Mouse (Mus musculus) urinary bladder, postnatal 10 days (tissue): Measurements from ENCODE around the gene Arih2.

ENCODE experiments used
- DNase-seq: peaks from one replicate; pipeline ENCODE4 v3.0.0; 2022; ENCODE audit warnings: low spot score

Arih2 gene

GRCm38 (mm10) chr9:108579344-108579690 is 69.9 kb downstream of the Arih2 start:
- no peak for DNase-seq

GRCm38 (mm10) chr9:108578545-108579343 is 70.4 kb downstream of the Arih2 start, which contains the start of gene Wdr6:
Gene Wdr6 (minus strand): TSS chr9:108578739.
- DNase-seq: peak; percentile 73

DNA sequence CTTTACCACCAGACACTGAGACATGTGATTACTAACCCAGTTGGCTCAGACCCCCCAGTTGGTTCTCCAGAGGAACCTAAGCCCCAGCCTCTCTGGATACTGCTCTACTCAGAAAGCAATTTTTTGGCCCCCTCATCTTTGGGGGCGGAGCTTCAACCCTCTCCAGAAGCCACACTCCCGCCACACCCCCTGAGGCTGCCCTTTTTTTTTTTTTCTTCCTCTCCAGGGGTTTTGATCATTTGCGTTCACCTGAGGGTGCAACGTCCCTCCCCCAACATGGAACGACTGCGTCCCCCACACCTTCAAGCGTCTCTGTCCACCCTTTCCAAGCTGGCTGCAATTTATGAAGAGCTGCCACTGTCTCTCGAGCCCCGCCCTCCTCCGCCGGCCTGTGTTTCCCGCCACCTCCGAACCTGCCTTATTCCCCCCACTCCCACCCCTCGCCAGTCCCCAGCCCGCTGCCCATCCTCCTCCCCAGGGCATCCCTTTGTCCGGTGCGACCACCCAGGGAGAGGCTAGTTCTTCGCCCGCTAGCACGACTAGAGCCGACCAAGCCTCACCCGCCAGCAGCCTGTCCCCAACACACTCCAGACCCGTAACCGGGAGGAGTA is 71.1 kb downstream of the Arih2 start:
- DNase-seq: no peak

GRCm38 (mm10) chr9:108577025-108577424 is 72.2 kb downstream of the Arih2 start:
- no peak for DNase-seq

DNA sequence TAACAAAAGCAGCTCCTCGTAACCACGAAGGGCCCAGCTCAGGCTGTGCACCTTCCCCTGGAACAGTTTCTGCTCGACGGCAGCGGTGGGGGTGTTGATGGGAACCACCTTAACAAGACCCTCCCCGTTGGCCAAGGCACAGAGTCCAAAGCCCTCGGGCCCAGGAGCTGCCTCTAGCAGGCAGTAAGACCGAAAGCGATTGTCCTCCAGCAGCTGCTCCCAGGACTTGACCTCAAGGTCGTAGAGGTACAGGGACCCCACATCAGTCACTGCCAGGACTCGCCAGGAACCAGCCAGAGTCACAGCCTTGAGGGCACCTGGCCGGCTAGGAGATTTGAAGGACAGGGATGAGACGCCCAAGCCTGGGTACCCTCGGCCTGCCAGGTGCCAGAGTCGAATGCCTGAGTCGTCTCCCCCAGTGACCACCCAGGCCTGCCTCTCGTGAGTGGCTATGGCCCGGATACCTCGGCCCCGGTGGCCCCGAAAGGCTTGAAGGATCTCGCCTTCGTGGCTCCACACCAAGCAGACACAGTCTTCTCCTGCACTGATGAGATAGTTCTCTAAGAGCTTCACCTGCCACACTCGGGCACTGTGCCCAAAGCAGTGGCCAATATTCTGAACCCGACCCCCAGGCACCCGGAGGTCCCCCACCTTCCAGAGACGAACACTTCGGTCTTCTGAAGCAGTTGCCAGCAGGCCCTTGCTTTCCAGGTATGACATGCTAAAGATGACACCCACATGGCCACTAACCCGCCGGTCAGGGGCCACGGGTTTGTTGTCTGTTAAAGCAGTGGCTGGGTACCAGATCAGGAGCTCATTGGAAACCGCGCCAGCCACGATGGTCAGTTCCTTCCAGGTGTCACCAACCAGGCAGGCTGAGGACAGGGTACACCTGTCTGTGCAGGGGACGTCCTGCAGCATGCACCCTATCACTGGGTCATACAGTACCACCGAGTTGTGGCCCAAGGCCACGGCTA is 73.6 kb downstream of the Arih2 start:
- no peak for DNase-seq

GRCm38 (mm10) chr9:108574921-108575320 is 74.3 kb downstream of the Arih2 start:
- DNase-seq: no peak

- DNase-seq: no peak
Measured at GRCm38 (mm10) chr9:108573774-108574690, 75.2 kb downstream of the Arih2 start.

GRCm38 (mm10) chr9:108572321-108572720 is 76.9 kb downstream of the Arih2 start:
- DNase-seq: no peak

DNA sequence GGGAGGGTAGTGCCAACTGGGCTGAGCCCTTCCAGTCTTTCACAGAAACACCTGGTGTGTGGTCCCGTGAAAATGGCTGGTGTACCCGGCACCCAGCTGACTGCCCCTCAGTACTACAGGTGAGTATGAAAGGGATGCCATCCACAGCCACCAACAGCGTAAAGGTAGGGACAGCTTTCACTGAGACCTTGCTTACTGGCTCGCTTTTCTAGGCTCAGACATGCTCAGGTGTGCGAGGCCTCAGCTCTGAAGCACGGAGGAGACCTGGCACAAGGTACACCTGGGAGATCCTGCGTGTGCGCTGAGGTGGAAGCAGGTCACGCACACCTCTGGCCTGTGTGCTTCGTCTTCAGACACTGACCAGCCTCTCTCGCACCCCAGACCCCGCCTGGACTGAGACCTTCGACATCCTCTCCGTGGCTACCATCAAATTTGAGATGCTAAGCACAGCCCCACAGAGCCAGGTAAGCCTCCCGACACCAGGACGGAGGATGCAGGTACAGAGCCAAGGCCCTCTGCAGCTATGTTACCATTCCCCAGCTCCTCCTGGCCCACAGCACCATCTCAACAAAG is 77.7 kb downstream of the Arih2 start:
- no peak for DNase-seq

GRCm38 (mm10) chr9:108570207-108570896 is 78.8 kb downstream of the Arih2 start:
- DNase-seq: peak; percentile 45

DNA sequence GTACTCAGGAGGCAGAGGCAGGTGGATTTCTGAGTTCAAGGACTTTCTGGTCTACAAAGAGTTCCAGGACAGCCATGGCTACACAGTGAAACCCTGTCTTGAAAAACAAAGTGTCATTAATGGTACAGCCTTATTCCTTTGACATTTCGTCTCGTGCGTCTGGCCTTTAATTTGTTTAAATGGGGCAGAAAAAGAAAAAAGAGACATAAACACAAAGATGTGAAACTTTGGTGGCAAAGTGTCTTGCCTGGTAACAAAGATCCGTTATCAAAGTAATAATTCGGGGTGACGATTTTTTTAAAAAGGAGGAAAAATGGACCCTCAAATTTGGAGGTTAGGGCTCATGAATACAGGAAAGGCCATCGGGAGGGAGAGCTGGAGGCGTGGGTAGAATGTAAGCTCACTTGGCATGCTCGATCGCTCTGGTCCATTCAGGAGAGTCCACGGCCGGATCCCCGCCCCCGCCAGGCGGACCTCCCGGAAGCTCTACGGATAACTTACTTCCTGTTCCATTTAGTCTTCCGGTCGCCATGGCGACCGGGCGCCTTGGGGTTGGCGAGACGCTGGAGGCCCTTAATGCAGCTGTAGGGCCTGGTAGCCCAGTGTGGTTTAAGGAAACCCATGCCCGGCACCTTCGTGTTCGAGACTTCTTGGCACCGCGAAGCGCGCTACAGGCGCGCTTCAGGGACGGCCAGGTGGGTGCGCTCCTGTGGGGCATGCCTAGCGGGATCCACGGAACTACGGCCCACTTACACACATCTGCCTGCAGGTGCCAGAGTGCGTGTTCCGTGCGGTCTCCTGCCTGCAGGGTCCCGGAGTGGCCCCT is 79.6 kb downstream of the Arih2 start, which contains the start of gene Dalrd3:
Gene Dalrd3 (plus strand): TSS at position 506 of the 826 bp plus-strand sequence.
- DNase-seq: peak; percentile 71

- DNase-seq: no peak
Measured at GRCm38 (mm10) chr9:108568511-108568921, 80.7 kb downstream of the Arih2 start.

GRCm38 (mm10) chr9:108567931-108568419 is 81.2 kb downstream of the Arih2 start:
- no peak for DNase-seq

- DNase-seq: peak; percentile 85
Measured at GRCm38 (mm10) chr9:108566815-108567776, 82.1 kb downstream of the Arih2 start, which contains the start of gene Ndufaf3. Gene Ndufaf3 (minus strand): TSS chr9:108567434.

DNA sequence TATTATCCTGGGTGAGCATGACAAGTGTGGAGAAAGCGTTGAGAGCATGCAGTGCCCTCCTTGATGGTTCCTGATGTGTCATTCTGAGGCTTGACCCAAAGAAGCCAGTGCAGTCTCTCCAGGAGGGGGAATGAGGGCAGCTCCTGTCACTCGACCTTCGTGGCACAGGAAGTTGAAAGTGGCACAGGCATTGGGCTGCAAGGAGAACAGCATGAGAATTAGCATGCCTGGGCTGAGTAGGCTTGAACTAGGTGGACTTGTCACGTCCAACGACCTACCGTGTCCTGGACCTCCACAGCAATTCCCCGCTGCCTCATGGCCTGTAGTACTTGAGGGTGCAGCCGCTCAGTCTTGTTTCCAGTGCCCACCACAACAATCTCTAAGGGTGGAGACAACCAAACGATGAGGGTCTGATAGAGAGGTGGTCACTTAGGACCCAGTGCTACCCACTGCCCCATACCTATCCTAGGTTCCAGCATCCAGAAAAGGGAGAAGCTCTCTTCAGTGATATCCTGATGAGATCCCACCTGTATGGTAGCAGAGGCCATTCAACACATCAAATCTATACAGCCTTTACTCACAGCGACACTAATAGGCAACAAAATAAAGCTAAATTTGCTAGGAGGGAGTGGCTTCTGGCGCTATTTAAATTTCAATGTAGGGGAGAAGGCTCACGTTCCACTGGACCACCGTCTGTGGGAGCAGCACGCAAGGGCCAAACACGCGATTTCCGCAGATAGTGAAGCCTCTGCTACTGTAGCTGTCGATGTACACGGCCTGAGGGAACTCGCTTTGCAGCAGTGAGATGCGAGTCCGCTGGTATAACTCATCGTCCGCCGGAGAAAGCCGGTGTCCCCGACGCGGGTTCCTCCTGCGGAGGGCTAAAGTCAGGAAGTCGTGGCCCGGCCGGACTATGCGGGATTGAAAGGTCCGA is 83.0 kb downstream of the Arih2 start:
- no peak for DNase-seq

DNA sequence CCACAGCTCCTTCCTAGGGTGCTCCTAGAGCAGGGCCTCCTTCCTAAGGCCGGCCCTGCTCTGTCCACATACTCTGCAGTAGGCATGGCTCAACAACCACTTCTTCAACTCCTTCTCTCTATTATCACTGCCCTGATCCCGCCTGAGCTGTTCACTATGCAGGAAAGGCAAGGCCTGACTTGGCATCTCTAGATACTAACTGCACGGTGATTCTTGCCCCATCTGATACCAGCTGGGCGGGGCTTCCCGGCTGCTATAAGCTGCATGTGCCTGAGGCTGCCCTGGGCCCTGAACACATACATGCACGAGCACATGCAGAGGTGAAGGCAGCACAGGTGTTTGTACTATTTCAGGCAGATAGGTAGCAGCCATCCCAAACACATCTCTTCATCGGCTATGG is 85.1 kb downstream of the Arih2 start:
- DNase-seq: no peak

GRCm38 (mm10) chr9:108563671-108564070 is 85.5 kb downstream of the Arih2 start:
- no peak for DNase-seq
